Mouse (Mus musculus): ENCODE measurements around the gene Gm21954. TPM values are rescaled to one million over a fixed set of nuclear protein-coding genes. Genes with fewer than 3 reads are reported as not detected.

Gene Gm21954
- not detected for polyA plus RNA-seq (2017; shearing (Covaris generic))

GRCm38 (mm10) chr3:55472110-55472509 is at the start of gene Gm21954:
Gene Gm21954 (minus strand): TSS chr3:55472210.

Other genes starting within 250 kb of the Gm21954 start
- gene Dclk1, start 229.8 kb downstream of the Gm21954 start, polyA plus RNA-seq (2017; shearing (Covaris generic)): 0.35 TPM